Mouse (Mus musculus) kidney, adult 2 months (tissue): Measurements from ENCODE around the gene Fhit. TPM values are rescaled to one million over a fixed set of nuclear protein-coding genes. Genes with fewer than 3 reads are reported as not detected.

Experiments used
- DNase-seq: peaks from one replicate; pipeline ENCODE4 v3.0.0; 2021
- H3K27ac ChIP-seq: fragments of 200-500 bp; 2 replicates; pipeline ENCODE4 v1.5.1; 2012; ENCODE audit warnings: low read depth, low read length, control low read depth, inconsistent platforms; ENCODE audit not compliant: insufficient read depth
- H3K27me3 ChIP-seq: fragments of 200-500 bp; replicated peaks from 2 replicates; pipeline ENCODE4 v1.6.1; 2012; ENCODE audit warnings: mild to moderate bottlenecking, moderate library complexity, low read length, inconsistent platforms; ENCODE audit not compliant: control insufficient read depth, insufficient read depth
- H3K36me3 ChIP-seq: fragments of 200-500 bp; 2 replicates; pipeline ENCODE4 v1.6.1; 2012; ENCODE audit warnings: mild to moderate bottlenecking, moderate library complexity, low read length, inconsistent platforms; ENCODE audit not compliant: control insufficient read depth, insufficient read depth
- H3K4me1 ChIP-seq: fragments of 200-500 bp; 2 replicates; pipeline ENCODE4 v1.6.1; 2011; ENCODE audit warnings: low read length; ENCODE audit not compliant: control insufficient read depth, insufficient read depth
- H3K4me3 ChIP-seq: fragments of 200-500 bp; 2 replicates; pipeline ENCODE4 v1.5.1; 2011; ENCODE audit warnings: mild to moderate bottlenecking, low read depth, low read length, control low read depth; ENCODE audit not compliant: insufficient read depth
- CTCF ChIP-seq: fragments of 200-500 bp; conservative IDR thresholded peaks from 2 replicates; pipeline ENCODE4 v1.5.1; 2011; ENCODE audit warnings: low read depth, mild to moderate bottlenecking, control low read depth, low read length, moderate library complexity, mixed read lengths; ENCODE audit not compliant: insufficient read depth, insufficient read length
- POLR2A ChIP-seq: fragments of 200-500 bp; IDR thresholded peaks from one replicate; pipeline ENCODE4 v1.6.1; 2011; ENCODE audit warnings: low read depth, low read length, control low read depth
- WGBS: fragments of 180-500 bp; shearing (Covaris S2); methylation state at CpG from one replicate; pipeline ENCODE4 v1.1.7; 2018; 5-methylcytosine and 5-hydroxymethylcytosine counted together
- polyA plus RNA-seq: library from polyadenylated mRNA; depleted of rRNA; stranded (reverse); fragments of >200 nt; gene quantifications from 2 replicates; pipeline ENCODE4 v1.2.3, GENCODE M21; 2012

Gene Fhit
- polyA plus RNA-seq, 1 experiment = 21.3 TPM

DNA sequence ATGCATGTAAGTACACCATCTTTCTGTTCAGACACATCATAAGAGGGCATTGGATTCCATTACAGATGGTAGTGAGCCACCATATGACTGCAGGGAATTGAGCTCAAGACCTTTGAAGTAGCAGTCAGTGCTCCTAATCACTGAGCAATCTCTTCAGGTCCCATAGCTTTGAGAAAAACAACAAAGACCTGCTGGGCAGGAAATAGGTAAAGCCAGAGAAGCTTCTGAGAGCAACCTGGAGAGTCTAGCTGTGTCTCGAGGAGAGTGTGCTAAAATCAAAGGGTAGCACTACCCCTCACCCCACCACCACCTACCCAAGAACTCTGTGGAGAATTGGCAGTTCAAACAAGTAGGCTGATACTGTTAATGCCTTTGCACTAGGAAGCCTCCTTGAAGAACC lies 860.3 kb downstream of the Fhit start:
- TF ChIP-seq CTCF (no peak), POLR2A (no peak)

DNA sequence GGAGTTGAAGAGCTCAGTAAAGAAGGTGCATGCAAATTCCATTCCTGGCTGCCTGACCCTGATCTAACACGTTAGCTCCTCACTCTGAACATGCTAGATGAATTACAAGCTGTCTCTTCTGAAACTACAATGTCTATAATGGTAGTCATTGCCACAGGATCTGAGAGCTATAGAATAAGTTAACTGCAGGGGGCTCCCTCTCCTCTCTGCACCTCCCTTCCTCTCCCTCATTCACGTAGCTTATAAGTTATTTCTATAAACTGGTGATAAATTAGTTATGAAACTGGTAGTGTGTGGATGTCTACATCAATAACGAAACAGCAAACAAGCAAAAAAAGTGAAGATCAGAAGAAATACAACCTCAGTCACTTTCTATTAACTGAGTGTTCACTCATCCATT lies 860.9 kb downstream of the Fhit start:
- no peak for DNase-seq
- WGBS = 78% methylated on average over 3 of the region's 3 CpGs
- Histone ChIP-seq H3K27me3 (no peaks in the 10 kb centered on the region), H3K36me3 (no peaks in the 10 kb centered on the region), H3K27ac (no peak overlapping the region), H3K4me3 (no peak overlapping the region), H3K4me1 (no peaks in the 10 kb centered on the region)
- TF ChIP-seq CTCF (no peak), POLR2A (no peak)

More for the DNA sequence above, 860.3 kb downstream of the Fhit start:
- Histone ChIP-seq H3K4me1 (no peaks in the 10 kb centered on the region), H3K27ac (no peak overlapping the region), H3K27me3 (no peaks in the 10 kb centered on the region), H3K4me3 (no peak overlapping the region), H3K36me3 (no peaks in the 10 kb centered on the region)
- DNase-seq = no peak
- 50% methylated on average over 1 of the region's 1 CpGs for WGBS

DNA sequence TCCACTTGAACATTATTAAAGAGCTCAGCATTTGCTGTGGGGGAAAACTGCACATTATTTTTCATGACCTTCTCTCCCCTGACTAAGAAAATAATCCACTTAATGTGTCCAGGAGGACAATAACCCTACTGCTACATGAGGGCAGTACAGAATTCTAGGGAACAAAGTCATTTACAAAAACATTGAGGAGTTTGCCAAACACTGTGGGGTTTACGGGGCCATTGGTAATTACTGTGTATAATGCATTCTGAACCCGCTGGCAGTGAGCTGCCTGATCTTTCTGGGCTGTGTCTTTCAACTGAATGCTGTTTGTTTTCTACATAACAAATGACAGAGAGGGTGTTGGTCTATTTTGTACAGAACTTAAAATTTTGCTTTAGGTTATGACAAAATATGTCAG lies 862.8 kb downstream of the Fhit start:
- 59% methylated on average over 2 of the region's 2 CpGs for WGBS
- no peaks in the 10 kb centered on the region for H3K27me3 ChIP-seq
- no peak overlapping the region for H3K27ac ChIP-seq
- H3K4me1 ChIP-seq = no peaks in the 10 kb centered on the region
- no peaks in the 10 kb centered on the region for H3K36me3 ChIP-seq
- TF ChIP-seq POLR2A = no peak
- TF ChIP-seq CTCF = no peak
- H3K4me3 ChIP-seq = no peak overlapping the region
- peak; percentile 8 for DNase-seq

DNA sequence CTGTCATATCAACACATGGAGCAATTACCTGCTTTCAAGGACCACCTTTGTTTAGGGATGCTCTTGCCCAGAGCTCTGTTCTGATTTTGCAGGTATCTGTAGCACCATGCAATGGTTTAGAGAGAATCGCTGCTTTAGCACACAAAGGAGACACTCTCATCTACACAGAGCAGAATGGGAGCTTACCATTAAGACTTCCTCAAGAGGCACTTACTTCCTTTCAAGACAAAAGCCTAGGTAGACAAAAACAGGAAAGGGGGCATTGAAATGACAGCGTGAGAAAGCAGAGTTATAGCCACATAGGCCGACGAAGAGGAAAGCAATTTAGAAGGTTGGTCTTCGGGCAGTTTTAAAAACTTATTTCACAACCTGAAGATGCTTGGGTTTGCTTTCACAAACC lies 872.8 kb downstream of the Fhit start:
- DNase-seq = no peak
- Histone ChIP-seq H3K36me3 (no peaks in the 10 kb centered on the region), H3K4me1 (no peaks in the 10 kb centered on the region), H3K27ac (no peak overlapping the region), H3K4me3 (no peak overlapping the region), H3K27me3 (no peaks in the 10 kb centered on the region)
- 67% methylated on average over 5 of the region's 5 CpGs for WGBS
- TF ChIP-seq CTCF = no peak
- TF ChIP-seq POLR2A = no peak

DNA sequence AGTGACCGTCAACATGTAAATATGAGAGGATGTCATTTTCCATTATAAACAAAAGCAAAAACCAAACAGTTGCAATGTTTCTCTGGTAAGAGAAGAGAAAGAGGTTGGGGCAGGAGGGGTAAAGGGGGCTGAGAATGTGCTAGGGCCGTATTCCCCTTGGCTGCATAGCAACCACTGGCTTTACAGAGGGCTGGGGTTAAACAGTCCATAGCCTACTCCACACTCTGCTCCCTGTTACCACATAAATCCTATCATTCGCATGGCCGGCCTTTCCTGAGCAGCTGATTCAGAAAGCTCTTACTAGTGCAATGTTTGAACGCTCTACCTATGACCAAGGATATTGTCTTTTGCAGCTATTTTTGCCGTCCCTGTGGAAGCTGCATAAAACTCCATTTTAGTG lies 875.8 kb downstream of the Fhit start:
- TF ChIP-seq CTCF (no peak), POLR2A (no peak)
- H3K4me1 ChIP-seq = no peaks in the 10 kb centered on the region
- no peaks in the 10 kb centered on the region for H3K27me3 ChIP-seq
- 77% methylated on average over 6 of the region's 6 CpGs for WGBS
- H3K36me3 ChIP-seq = no peaks in the 10 kb centered on the region
- no peak overlapping the region for H3K4me3 ChIP-seq
- no peak for DNase-seq
- H3K27ac ChIP-seq = no peak overlapping the region

DNA sequence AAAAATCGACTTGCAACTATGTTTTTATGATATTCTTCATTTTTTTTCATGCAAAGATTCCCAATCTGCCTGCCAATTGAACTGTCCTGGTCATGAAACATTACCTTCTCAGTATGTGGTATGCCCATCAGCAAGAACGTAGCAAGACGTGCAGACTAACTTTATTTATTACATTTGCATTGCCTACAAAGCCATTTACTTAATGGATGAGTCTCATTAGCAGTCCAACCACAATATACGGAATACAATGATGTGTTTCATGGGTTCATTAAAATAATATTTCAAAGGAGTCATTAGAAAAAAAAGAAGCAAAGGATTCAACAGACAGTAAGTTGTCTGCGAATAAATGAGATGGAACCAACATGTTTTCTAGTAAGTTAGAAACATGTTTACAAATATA lies 933.1 kb downstream of the Fhit start:
- no peaks in the 10 kb centered on the region for H3K4me1 ChIP-seq
- no peak overlapping the region for H3K4me3 ChIP-seq
- DNase-seq = no peak
- H3K27ac ChIP-seq = no peak overlapping the region
- no peaks in the 10 kb centered on the region for H3K27me3 ChIP-seq
- 68% methylated on average over 5 of the region's 5 CpGs for WGBS
- no peaks in the 10 kb centered on the region for H3K36me3 ChIP-seq
- TF ChIP-seq CTCF (no peak), POLR2A (no peak)

DNA sequence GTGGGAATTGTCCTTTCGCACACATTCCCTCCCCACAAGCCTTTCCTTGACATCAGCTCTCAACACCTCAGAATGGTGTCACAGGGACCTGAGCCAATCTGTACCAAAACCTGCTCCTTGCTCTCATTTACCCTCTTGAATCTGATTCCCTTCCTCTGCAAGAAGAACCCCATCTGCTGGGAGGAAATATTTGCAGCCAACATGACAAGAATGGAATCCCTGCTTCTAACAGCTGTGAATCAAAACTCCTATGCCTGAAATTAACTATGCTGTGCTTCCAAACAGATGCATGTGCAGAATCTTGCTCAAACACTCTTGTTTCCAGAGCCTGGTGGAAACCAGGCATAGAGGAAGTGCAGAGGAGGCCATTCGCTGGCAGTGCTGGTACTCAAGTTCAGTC lies 940.0 kb downstream of the Fhit start:
- TF ChIP-seq POLR2A (no peak), CTCF (no peak)
- Histone ChIP-seq H3K27me3 (no peaks in the 10 kb centered on the region), H3K4me1 (no peaks in the 10 kb centered on the region), H3K36me3 (no peaks in the 10 kb centered on the region), H3K4me3 (no peak overlapping the region), H3K27ac (no peak overlapping the region)
- WGBS = 91% methylated on average over 2 of the region's 2 CpGs
- DNase-seq = no peak

DNA sequence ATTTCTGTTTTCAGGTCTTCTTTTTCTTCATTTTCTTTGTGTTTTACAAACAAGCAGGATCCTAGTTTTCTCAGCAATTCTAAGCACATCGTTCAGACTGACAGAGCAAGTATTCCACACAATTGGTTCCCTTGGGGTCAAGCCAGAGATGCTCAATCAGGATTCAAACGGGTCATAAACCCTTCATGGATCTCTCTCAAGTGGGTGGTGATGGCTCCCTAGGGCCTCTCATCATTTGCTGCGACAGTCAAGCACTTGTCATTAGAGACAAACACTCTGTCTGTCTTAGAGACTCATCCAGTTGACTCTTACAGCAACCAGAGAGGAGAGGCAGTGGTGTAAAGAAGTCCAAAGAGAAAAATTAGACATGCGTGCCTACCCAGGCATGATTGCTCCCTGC lies 948.6 kb downstream of the Fhit start:
- Histone ChIP-seq H3K36me3 (no peaks in the 10 kb centered on the region), H3K4me3 (no peak overlapping the region), H3K4me1 (no peaks in the 10 kb centered on the region), H3K27me3 (no peaks in the 10 kb centered on the region), H3K27ac (no peak overlapping the region)
- no peak for DNase-seq
- TF ChIP-seq POLR2A (no peak), CTCF (no peak)
- 33% methylated on average over 4 of the region's 4 CpGs for WGBS
